Mouse (Mus musculus): Measurements from ENCODE around the gene Fgfbp1. TPM values are rescaled to one million over a fixed set of nuclear protein-coding genes. Genes with fewer than 3 reads are reported as not detected.

Gene Fgfbp1
- polyA plus RNA-seq, 1 experiment from 2014 or later = 1.5 TPM

Other genes with a start within 250 kb of the Fgfbp1 start
- 0.17 TPM in 1 of 2 replicates, not detected in the other for gene Bst1, start 162.9 kb downstream of the Fgfbp1 start, polyA plus RNA-seq (2016; fragmentation: Nextera tagmentation; extraction: Ambion mirVana)
- 52.3 and 52.7 TPM in 2 replicates for gene Fbxl5, start 160.1 kb downstream of the Fgfbp1 start, polyA plus RNA-seq (2016; fragmentation: Nextera tagmentation; extraction: Ambion mirVana)
- gene Cd38, start 113.2 kb downstream of the Fgfbp1 start, polyA plus RNA-seq (2016; fragmentation: Nextera tagmentation; extraction: Ambion mirVana) = 7.0 and 7.7 TPM in 2 replicates
- 1.1 TPM in 1 of 2 replicates, not detected in the other for gene Gm7879, start 68.6 kb downstream of the Fgfbp1 start, polyA plus RNA-seq (2016; fragmentation: Nextera tagmentation; extraction: Ambion mirVana)
- 102 and 110 TPM in 2 replicates for gene Prom1, start 120.3 kb upstream of the Fgfbp1 start, polyA plus RNA-seq (2016; fragmentation: Nextera tagmentation; extraction: Ambion mirVana)
- 23.0 and 25.5 TPM in 2 replicates for gene Tapt1, start 244.8 kb upstream of the Fgfbp1 start, polyA plus RNA-seq (2016; fragmentation: Nextera tagmentation; extraction: Ambion mirVana)

Measured in embryonic facial prominence, embryonic 10.5 days (tissue).